Mouse (Mus musculus) 3134 (cell line): ENCODE data around the gene Fcrla.
A peak's percentile ranks its signal among the peaks of the same experiment; 100 is the strongest.

Source experiments
- DNase-seq: peaks from one replicate; pipeline ENCODE4 v3.0.0-alpha.2; 2011; ENCODE audit warnings: low spot score; ENCODE audit not compliant: insufficient read length; ENCODE audit errors: extremely low read depth

The Fcrla gene

GRCm38 (mm10) chr1:170932043-170932442, 4.7 kb upstream of the Fcrla start:
- no peak for DNase-seq

GRCm38 (mm10) chr1:170929245-170929644, 1.9 kb upstream of the Fcrla start:
- DNase-seq: no peak

- DNase-seq: no peak
These were observed 1.1 kb upstream of the Fcrla start for GRCm38 (mm10) chr1:170928467-170928866.

GRCm38 (mm10) chr1:170926941-170927340, 442 bp downstream of the Fcrla start:
- DNase-seq: no peak

- DNase-seq: no peak
These were observed 2.9 kb downstream of the Fcrla start for GRCm38 (mm10) chr1:170924485-170924884.

GRCm38 (mm10) chr1:170919308-170919707, 8.1 kb downstream of the Fcrla start:
- no peak for DNase-seq

- no peak for DNase-seq
These were observed 11.7 kb downstream of the Fcrla start for GRCm38 (mm10) chr1:170915657-170916056.

GRCm38 (mm10) chr1:170912891-170913615, 14.3 kb downstream of the Fcrla start, which contains the start of gene Fcrlb:
TSS of gene Fcrlb (minus strand) at chr1:170912941.
- DNase-seq: no peak

- peak; percentile 77 for DNase-seq
These were observed 15.3 kb downstream of the Fcrla start for GRCm38 (mm10) chr1:170911907-170912660.

- peak; percentile 13 for DNase-seq
These were observed 19.0 kb downstream of the Fcrla start for GRCm38 (mm10) chr1:170908341-170908740.

GRCm38 (mm10) chr1:170907456-170908191, 19.8 kb downstream of the Fcrla start:
- DNase-seq: peak; percentile 14

GRCm38 (mm10) chr1:170907111-170907455, 20.3 kb downstream of the Fcrla start:
- DNase-seq: no peak

- no peak for DNase-seq
These were observed 23.9 kb downstream of the Fcrla start for GRCm38 (mm10) chr1:170903485-170903884.

GRCm38 (mm10) chr1:170901536-170902238, 25.7 kb downstream of the Fcrla start:
- DNase-seq: peak; percentile 35

GRCm38 (mm10) chr1:170900799-170901467, 26.4 kb downstream of the Fcrla start:
- no peak for DNase-seq

- DNase-seq: no peak
These were observed 28.8 kb downstream of the Fcrla start for GRCm38 (mm10) chr1:170898413-170899075.

- no peak for DNase-seq
These were observed 30.6 kb downstream of the Fcrla start for GRCm38 (mm10) chr1:170896651-170897281.

GRCm38 (mm10) chr1:170894603-170895602, 32.5 kb downstream of the Fcrla start:
- no peak for DNase-seq
